Mouse (Mus musculus) lung, adult 2 months (tissue): ENCODE measurements around the gene Atp6v1g1.

Experiments used
- CTCF ChIP-seq: fragments of 200-500 bp; IDR thresholded peaks from 2 replicates; pipeline ENCODE4 v1.5.1; 2011; ENCODE audit warnings: mild to moderate bottlenecking, low read length, control low read depth; ENCODE audit not compliant: insufficient read depth
- POLR2A ChIP-seq: fragments of 200-500 bp; IDR thresholded peaks from 2 replicates; pipeline ENCODE4 v1.6.1; 2011; ENCODE audit warnings: low read depth, mild to moderate bottlenecking, control low read depth, low read length, borderline replicate concordance; ENCODE audit errors: extremely low read depth

DNA sequence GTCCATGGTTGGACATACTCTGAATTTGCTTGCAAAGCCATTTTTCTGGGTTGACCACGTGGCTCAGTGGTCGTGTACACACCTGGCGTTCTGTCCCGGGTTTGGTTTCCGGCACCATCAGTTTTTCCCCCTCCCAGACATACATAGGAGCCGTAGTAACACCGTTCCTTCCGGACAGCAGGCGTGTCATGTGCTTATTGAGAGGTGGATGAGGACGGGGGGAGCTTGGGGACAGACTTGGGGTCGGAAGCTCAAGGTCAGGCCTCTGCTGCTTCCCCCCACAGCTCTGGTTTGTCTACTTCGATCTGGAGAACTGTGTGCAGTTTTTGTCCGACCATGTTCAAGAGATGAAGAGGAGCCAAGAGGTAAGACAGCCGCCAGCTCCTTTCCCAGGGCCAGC, 35.1 kb downstream of the Atp6v1g1 start:
- TF ChIP-seq CTCF (no peak), POLR2A (no peak)
